Mouse (Mus musculus) brain, embryonic 18.5 days (tissue): ENCODE measurements at regions not wholly inside any gene's neighbourhood (a gene's known extent, or its start where the extent isn't known, plus 50 kb on each side); places are given as distances from the start of the nearest gene placed in this dataset.

Source experiments
- DNase-seq: peaks from one replicate; pipeline ENCODE4 v3.0.0-alpha.2; 2012; ENCODE audit warnings: low read depth, low spot score

GRCm38 (mm10) chr9:94467846-94468245 lies 70.0 kb downstream of the 1190002N15Rik start:
- no peak for DNase-seq

DNA sequence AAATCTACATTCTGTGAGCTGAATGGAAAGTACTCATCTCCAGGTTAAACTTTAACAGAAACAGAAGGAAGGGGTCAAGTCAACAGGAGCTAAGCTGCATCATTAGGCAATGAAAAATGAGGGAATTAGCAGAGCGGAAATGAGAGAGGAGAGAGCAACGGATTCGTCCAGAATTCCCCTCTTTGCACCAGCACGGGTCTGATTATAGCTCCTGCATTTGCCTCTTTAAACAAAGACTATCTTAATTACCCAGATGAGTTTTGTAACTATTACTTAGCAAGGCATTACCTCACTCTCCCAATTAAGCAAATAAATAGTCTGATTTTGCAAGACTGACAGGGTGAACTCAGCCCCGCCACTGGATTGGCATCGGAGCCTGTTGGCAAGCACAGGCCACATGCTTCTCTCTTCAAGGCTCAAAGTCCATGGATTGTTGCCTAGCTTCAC lies 81.8 kb downstream of the 1190002N15Rik start:
- DNase-seq = no peak

- DNase-seq = no peak
These were observed 82.4 kb downstream of the 1190002N15Rik start for GRCm38 (mm10) chr9:94455466-94455865.

DNA sequence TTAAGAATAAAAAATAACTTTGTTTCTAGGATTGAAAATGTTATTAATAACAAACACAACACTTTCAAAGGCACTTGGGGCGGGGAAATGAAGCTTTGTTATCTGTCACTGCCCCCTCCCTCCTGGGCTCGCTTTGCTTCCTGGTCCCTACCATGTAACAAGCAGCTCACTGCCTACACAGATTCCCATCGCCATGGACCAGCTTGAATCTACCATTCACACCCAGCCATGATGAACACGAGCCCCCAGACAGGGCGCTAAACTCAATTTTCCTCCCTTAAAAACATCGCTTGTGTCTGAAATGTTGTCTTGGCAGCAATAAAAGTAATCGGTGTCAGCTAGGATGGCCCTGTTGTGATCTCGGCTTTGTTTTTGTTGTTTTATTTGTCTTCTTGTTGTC lies 88.0 kb downstream of the 1190002N15Rik start:
- no peak for DNase-seq

DNA sequence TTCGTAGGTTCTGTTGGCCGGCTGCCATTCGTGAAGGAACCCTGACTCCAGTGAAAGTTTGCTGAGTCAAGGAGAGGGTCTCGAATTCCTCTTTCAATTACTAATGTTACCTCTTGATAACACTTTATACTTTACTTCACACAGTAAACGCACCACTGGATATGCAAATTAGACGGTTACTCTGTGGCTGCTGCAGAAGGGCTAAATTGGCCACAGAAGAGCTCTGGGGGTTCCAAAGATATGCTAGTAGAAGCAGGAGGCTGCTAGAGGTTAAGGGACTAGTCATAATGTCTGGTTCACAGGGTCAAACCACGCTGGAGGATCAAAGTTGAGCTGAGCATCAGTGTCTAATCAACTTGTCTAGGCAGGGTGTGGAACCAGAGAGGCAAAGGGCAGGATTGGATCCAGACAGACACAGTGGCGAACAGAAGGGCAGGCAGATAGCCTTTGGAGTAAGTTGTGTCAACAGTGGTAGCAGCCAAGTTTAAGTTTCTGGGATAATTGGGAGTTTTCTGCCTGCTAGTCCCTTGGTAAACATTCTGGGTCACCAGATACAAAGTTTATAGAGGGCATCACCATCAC lies 91.6 kb downstream of the 1190002N15Rik start:
- DNase-seq = no peak

DNA sequence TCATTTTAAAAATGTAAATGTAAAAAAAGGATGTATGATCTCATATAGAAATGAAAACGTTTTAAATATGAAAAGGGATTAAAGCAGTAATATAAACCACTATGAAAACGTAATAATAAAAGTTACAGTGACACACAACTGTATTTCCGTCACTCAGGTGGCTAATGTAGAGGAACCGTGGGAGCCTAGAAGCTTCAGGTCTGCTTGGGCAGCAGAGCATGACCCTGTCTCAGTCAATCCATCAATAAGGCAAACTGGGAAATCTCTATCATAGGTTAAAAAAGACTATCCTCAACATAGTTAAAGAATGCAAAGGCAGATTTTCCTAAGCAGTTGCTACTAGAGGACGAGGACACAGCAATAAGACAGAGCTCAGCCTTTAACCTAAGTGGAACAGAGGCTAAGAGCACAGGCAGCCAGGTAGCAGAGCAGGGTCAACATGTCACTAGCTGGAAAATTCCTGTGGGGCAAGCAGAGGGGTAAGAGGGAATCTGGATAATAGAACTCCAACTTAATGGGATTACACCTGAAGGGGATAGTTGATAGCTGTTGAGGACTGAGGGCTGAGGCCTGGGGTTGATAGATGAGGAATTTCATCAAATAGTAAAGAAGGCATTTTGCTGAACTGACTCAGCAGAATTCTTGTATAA lies 93.6 kb downstream of the 1190002N15Rik start:
- DNase-seq = no peak

GRCm38 (mm10) chr9:94441393-94441792 lies 96.5 kb downstream of the 1190002N15Rik start:
- DNase-seq = no peak

DNA sequence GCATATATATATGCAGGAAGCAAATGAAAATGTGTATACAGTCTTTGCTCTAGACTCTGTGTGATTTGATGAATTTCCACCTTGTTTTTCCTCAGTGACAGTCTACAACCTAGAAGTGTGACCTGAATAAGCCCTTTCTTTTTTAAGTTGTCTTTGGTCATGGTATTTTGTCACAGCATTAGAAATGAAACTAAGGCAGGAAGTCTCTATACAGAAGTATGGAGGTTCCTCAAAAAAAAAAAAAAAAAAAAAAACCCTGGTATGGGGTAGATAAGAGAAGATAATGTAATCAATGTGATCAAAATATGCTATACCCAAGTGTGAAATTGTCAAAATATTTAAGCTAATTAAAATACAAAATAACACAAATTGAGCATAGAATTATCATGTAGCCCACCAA lies 104.4 kb downstream of the 1190002N15Rik start:
- DNase-seq = no peak

DNA sequence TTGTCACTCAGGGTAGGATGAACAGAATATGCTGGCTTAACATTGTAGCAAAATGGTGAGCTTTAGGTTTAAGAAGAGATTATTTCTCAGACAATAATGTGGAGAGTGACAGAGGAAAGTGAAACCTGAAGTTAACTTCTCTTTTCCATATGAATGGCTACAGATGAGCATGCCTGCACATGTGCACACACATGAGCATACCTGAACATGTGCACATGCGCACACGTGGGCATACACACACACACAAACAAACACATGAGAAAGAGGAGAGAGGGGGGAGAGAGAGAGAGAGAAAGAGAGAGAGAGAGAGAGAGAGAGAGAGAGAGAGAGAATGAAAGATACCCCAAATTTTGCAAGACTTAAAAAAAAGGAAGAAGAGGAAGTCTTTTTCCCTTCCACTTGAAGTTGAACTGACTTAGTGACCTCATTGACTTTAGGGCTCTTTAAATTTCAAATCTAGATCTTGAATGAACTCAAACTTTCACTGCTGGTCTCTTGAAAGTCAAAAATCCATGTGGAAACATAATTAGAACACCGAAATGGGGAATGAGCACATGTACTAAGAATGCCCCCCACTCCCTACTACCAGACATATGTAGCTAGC lies 105.6 kb downstream of the 1190002N15Rik start:
- no peak for DNase-seq

- DNase-seq = no peak
These were observed 106.3 kb downstream of the 1190002N15Rik start for GRCm38 (mm10) chr9:94431540-94431939.

DNA sequence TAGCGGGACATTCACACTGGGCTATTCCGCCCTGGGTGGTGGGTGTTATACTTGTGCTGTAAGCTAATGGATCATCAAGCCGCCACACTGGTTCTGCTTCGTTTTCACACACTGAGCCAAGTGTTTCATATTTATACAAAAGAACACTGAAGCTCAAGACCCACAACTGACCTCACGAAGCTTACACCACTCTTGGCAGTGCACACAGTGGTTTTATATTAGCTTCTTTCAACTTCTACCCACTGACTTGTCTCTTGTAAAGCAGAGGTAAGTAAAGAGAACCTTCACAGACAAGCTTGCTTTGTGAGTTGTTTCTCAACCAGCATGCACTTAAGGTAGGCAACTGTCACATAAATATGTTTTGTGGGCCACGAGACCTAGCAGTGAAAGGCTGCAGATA lies 106.9 kb downstream of the 1190002N15Rik start:
- DNase-seq = no peak

DNA sequence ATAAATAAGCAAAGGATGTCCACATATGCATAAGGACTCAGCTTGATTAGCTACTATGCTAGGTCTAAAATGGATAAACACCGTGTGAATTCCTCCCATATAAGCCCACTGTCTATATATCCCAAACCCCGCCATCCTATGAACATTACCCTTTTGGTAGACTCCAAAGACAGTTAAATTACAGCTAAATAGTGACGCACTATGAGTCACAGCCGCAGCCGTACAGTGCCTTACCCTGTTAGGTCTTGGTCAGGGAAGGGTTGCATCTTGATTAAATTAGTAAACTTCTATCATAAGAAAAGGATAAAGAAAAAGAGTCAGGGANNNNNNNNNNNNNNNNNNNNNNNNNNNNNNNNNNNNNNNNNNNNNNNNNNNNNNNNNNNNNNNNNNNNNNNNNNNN lies 111.1 kb downstream of the 1190002N15Rik start:
- DNase-seq = no peak

- no peak for DNase-seq
These were observed 112.1 kb downstream of the 1190002N15Rik start for GRCm38 (mm10) chr9:94425804-94426203.

DNA sequence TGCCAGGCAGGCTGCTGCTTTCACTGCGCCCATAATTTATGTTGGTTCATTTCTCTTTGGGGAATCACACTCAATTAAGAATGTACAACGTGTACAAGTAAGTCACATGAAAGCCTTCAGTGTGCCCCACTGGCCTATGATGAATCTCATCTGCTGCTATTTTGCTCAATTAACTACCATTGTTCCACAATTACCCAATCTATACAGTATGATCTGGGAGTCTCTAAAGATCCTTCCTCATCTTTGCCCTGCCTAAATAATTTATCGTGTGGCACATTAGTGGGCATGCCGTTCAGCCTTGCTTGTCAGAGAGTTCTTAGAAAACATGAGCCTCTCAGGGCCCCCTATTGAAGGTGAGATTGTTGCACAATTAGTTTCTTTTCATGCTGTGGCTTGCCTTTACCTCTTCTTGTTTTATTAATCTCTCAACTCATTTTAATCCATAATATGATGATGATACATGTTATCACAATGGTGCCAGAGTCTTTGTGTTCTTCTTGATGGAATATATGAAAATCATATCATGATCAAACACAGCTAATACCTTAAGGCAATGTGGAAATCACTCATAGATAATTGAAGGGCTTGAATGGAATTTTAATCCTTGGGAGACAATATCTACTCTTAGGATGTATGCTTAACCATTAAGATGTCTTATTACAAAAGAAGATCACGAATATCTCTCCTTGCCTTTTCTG lies 113.3 kb downstream of the 1190002N15Rik start:
- no peak for DNase-seq

DNA sequence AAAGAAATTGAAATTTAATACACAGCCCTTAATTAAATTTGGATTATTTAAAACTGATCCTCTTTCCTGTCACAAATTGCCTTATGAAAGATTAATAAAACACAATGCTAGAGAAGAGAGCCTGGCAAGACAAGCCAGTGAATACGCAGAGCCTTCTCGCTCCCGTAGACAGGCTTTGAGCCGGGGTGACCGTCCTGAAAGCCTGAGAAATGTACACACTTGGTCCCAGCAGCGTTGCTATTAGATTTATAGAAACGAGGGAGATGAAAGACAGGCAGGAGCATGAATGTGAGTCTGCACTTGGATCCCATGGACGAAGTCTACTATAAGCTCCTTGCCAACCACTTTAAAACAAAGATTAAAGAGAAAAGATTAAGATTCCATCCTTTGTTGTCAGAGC lies 127.3 kb downstream of the 1190002N15Rik start:
- no peak for DNase-seq

DNA sequence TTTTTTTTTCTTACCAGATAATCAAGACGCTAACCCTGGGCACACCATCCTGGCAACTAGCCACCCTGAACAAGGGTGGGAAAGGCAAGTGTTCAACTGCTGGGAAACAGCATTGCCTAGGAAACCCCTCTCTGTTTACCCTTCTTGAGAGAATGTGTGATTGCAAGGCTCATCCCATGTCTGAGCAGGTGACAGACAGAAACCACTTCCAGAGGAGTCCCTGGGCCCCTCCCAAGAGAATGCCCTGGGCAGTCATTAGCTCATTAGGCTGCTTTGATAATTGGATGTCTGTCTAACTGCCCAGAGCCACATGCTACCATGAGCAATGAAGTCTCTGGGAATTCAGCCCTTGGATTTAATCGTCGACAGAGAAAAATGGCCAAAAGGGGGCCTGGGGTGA lies 127.8 kb downstream of the 1190002N15Rik start:
- DNase-seq = no peak

DNA sequence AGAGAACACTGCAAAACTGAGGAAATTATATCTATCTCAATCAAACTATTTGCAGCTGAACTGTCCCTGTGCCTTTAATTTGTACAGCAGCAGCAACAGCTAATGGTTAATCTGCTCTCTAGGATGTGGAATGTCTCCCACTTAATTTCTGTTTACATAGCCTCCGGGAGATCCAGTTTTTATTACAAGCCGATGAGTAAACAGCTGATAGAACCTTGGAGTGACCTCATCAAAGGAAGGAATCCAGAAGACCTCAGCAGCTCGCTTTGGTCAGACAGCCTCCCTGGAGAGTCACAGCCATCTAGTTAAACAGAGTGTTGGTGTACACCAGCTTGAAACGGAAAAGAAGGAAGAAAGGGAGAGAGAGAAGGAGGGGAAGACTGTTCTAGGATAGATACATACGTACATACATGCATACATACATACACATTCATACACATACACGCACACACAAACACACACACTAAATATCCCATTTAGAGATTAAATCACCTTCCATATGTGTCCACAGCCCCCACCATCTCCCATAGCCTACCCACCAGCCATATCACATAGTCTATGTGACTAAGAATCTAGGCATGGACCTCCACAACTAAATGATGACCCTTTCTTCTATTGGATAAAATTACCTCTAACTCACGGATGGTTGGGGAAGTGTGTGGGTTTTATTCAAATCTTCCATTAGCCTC lies 129.1 kb downstream of the 1190002N15Rik start:
- no peak for DNase-seq

DNA sequence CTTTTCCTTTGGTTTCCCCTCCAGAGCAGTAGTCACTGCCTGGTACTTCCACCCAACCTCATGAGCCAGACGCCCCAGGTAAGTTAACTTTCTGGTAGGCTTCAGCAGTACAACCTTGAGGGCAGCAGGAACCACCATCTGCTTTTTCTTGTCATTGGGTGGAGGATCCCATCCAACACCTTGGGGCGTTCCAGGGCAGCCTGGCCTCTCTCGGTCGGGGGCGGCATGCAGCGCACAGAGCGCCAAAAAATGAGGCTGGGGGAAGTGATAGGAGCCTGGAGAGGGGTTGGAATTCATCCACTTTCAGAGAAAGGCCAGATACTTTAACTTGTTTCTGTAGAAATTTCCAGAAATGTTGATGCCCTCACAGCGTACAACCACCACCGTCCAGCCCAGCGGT lies 130.2 kb downstream of the 1190002N15Rik start:
- no peak for DNase-seq

GRCm38 (mm10) chr9:94404551-94404950 lies 133.3 kb downstream of the 1190002N15Rik start:
- no peak for DNase-seq

GRCm38 (mm10) chr9:94400596-94400995 lies 137.3 kb downstream of the 1190002N15Rik start:
- no peak for DNase-seq

DNA sequence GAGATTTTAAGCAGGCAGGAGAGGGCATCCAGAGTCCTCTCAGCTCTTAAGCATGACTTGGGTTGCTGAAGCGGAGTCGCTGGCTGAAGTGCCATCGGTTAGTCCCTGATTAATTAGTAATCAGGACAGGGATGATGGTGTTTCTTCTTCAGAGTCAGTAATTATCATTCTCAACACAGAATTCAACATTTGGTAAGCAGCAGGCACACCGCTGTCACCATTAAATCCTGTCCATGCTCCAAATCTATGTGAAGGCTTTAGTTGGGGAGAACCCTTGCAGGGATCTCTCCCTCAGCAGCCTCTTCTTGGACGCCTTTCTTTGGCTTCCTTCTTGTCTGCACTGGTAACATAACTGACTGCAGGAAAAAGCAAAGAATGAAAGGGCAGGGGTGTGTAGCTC lies 142.7 kb downstream of the 1190002N15Rik start:
- DNase-seq = no peak

DNA sequence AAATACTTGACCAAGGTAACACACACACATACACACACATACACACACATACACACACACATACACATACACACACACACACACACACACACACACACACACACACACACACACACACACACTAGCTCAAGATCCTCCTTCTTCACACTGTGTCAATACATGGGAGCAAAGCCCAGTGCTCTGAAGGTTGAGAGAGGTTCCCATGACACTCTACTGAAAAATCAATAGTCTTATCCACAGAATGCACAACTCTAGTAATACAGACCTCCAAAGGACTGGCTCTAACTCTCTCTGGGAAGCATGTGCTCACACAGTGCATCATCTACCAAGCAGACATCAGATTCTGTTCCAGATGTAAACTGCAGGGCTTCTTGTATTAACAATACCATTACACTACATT lies 151.7 kb downstream of the 1190002N15Rik start:
- DNase-seq = no peak
